Mouse (Mus musculus) ZHBTc4 (cell line): ENCODE data around the gene Prlr.

Source experiments
- DNase-seq: peaks from one replicate; pipeline ENCODE4 v3.0.0-alpha.2; 2011; ENCODE audit warnings: low read depth, low spot score

Gene Prlr

GRCm38 (mm10) chr15:10177083-10177482 lies at the start of gene Prlr:
TSS of gene Prlr (plus strand) at chr15:10177238.
- peak; percentile 16 for DNase-seq

- no peak for DNase-seq
These were observed 43.3 kb upstream of the Prlr start for GRCm38 (mm10) chr15:10133781-10134180.

GRCm38 (mm10) chr15:10134889-10135288 lies 42.1 kb upstream of the Prlr start:
- DNase-seq = no peak

- DNase-seq = no peak
These were observed 32.5 kb upstream of the Prlr start for GRCm38 (mm10) chr15:10144520-10144919.

- no peak for DNase-seq
These were observed 28.8 kb upstream of the Prlr start for GRCm38 (mm10) chr15:10148196-10148595.

DNA sequence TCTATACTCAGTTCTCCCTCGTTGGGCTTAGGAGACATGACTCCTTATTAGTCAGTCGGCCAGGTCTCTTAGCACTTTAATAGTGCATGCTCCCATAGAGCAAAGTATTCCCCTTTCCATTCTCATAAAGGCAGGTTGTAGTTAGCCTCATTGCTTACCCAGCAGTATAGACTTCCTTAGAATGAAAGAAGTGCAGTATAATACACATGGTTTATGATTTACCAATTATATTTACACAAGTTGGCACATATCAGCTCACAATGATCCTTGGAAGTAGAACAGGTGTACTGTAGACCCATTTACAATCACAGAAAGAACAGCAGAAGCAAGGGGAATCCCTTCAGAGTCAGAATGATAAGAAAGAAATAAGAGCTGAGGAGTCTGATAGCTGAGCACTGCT lies 16.4 kb upstream of the Prlr start:
- DNase-seq = no peak

DNA sequence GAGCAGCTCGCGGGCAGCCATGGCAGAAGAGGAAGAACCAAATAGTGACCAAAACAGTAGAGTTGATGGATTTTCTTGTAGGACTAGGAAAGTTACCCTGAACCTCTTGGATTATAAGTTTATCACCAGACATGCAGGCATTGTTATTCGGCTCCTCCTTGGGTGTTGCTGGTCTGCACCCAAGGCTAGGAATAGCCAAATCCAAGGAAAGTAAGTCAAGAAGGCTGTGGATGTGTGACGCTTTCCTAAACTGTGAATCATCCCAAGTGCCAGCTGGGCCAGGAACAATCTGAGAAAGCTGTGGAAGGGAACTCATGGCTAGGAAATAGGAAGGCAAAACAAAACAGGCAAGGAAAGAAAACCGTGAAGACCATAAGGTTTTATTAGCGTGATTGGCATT lies 2.0 kb upstream of the Prlr start:
- DNase-seq = no peak

GRCm38 (mm10) chr15:10175656-10176055 lies 1.4 kb upstream of the Prlr start:
- no peak for DNase-seq

DNA sequence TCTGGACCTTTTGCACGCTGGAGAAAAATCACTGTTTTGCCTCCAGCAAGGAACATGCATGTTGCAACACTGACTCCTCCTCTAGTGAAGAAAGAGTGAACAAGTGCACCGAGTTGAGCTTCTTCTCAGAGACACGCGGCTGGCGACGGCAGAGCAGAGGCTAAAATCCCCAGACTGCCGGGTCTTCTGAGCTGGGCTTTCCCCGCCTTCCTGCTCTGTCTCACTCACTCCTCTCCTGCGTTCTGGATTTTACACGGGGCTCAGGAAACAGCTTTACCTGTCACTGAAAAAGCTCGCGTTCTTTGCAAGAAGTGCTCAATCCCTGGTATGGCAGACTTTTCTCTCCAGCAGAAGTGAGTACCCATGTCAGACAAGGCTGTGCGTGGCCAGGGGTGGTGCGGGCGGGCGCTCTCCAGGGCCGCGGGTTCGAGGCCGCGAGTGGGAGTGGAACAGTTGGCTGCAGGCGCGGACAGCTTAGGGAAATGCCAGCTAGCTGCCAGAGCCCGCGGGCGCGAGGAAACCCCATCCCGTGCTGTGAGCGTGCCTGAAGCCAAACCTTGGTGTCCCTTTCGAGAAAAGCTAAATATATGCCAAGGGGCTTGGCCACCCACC lies 587 bp downstream of the Prlr start:
- peak; percentile 50 for DNase-seq

DNA sequence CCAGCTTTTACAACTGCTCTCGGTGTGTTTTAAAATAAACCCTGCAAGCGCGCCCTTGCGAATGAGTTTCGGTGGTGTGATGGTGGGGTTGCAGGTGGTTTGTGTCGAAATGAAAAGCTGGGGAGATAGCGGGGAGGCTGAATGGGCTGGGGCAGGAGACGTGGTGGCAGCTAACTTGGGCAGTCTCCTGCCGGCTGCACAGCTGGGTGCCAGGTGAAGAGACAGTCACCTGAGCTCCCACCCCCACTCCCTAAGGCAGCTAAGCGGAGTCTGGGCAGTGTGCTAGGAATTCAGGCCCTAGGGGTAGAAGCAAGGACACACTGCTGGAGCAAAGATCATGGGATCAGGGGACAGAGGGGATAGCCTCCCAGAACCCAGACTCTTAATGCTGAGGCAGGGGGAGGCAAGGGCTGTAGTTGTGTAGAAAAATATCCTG lies 1.1 kb downstream of the Prlr start:
- DNase-seq = peak; percentile 44

DNA sequence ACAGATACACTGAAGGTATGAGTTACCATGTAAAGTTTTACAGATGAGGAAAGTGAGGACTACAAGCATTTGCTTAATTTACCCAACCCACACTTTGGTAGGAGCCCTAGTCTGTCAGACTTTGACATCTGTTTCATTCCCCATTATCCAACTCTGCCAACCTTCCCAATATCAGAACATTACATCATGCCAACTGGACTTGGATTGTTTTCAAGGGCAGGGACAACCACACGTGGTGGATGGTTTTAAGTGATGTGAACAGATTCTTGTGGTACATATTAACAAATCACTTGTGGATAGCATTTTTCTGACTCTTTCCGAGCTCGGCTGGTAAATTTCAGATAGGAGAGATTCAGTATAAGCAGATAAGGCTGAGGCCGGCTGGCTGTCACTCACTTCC lies 3.7 kb downstream of the Prlr start:
- no peak for DNase-seq

DNA sequence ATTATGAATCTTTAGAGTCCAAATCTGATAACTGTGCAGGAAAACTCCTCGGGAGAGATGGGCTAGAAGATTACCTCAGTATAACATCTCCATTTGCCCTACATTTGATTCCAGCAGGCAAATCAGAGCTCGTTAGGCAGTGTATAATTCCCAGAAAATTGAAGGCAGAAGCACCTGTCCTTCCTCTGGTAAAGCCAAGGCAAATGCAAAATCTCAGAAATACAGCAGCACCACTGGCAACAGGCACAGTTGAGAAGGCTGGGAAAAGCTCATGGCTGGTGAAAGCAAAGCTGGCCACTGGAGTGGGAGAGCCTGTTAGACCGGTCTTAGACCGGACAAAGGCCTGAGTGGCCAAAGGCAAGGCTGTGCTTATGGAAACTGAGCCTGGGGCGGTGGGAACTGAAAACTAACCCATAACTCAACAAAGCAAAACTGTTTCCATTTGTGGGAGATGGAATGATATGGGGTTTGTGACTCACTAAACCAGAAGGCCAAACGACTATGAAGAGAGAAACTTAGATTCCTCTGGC lies 15.1 kb downstream of the Prlr start:
- no peak for DNase-seq

- DNase-seq = no peak
These were observed 24.0 kb downstream of the Prlr start for GRCm38 (mm10) chr15:10200991-10201390.

DNA sequence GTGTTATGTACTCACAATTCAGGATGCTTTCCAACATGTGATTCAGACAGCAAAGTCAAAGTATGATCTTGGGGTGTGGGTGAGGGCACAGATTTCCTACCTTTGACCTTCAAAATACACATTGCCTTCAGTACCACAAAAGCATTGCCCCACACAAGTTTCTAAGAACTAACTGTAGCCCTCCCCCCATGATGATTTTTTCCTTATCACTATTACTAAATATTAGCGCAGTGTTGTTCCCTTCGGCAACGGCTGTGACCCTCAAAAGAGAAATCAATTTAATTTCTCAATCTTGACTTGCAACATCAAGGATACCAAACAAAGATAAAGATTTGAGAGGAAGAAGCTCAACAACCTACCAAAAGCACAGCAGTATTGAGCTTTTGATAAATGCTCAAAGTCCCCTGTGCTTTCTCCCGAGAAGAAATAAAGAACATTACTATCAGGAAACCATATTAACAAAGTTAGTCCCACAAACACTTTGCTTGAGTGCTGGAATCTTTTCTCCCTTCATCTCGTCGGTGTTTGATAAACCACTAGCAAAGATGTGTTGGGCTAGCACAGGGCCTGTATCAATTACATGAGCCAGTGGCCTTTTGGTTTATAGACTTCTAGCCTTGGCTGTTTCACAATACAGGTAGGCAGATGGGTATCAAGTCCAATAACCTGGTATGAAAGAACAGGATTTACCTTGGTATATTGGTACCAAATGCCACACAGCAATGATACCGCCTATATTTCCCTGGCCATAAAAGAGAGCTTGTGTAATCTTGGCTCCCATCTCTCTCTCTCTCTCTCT lies 25.7 kb downstream of the Prlr start:
- no peak for DNase-seq

DNA sequence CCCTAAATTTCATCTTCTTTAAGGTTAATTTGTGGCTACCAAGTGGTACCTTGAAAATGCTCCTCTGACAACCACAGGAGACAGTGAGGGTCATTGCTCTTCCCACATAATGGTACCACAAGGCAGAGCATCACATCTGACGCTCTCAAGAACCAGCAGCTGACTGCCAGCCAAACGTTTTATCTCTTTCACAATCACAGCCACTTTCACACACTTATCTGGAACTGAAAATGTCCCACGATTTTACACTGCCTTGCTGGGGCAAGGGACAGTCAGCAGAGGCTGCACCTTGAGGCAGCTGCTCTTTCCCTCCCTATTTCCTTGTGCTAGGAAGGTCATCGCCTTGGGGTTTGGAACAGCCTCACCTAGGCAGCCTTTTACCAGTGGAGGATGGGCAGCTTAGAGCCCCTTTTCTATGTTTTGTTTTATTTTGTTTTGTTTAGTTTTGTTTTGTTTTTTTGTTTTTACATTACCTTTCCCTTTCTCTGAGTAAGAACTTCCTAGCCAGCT lies 33.3 kb downstream of the Prlr start:
- no peak for DNase-seq

- no peak for DNase-seq
These were observed 35.0 kb downstream of the Prlr start for GRCm38 (mm10) chr15:10211992-10212391.

- no peak for DNase-seq
These were observed 36.2 kb downstream of the Prlr start for GRCm38 (mm10) chr15:10213213-10213612.

GRCm38 (mm10) chr15:10213710-10214109 lies 36.7 kb downstream of the Prlr start:
- no peak for DNase-seq

DNA sequence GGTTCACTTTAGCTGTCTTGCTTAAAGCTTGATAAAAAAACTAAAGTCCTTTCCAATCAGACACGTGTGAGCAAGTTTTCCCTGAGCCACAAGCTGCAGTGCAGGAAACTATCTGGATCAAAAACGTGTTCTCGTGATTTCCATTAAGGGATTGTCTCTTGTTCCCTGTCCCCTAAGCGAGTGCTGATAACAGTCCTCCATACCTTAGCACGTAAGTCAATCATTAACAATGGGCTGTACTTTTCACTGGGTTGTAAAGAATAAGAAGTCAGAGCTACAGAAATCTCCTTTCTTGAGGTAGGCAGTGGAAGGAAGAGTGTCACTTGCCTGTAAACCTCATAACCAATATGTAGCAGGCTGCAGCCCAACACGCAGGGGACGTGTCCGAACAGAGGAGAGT lies 38.7 kb downstream of the Prlr start:
- no peak for DNase-seq

DNA sequence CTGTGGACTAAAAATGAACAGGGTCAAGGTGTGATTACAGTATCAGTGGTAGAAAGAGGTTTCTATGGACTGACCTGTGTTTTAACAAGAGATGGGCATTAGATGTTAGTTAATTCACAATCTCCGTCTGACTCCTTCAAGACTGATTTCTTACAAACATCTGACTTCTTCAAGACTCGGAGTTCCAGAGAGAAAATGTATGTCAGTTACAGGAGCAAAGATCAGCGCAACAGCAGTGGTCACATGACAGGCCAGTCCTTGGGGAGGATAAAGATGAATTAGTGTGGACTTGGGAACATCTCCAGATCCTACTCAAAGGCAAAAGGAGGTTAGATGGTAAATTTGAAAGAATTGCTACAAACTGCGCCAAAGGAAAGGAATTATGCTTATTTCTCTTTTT lies 39.2 kb downstream of the Prlr start:
- no peak for DNase-seq

- DNase-seq = no peak
These were observed 46.6 kb downstream of the Prlr start for GRCm38 (mm10) chr15:10223614-10224155.

- DNase-seq = no peak
These were observed 48.7 kb downstream of the Prlr start for GRCm38 (mm10) chr15:10225701-10226100.

DNA sequence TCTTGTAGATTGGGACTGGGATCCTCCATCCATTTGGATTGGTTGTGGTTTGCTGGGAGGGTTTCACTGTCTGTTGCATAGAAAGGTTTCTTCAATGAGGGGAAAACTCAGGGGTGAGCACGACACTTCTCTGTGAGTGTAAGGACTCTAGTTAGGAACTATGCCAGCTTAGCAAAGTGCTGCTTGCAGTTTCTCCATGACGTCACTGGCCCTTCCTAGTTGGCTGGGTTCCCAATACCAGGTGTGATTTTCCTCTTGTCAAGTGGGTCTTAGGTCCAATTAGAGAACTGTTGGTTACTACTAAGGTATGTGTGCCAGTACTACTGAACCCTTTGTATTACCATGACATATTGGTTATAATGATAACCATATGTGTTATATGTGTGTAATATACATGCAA lies 51.6 kb downstream of the Prlr start:
- DNase-seq = no peak
